Mouse (Mus musculus) gastrocnemius, postnatal 10 days (tissue): ENCODE data around the gene Dph1. TPM values are rescaled to one million over a fixed set of nuclear protein-coding genes. Genes with fewer than 3 reads are reported as not detected.

Experiments used
- DNase-seq: peaks from one replicate; pipeline ENCODE4 v3.0.0; 2021; ENCODE audit warnings: mixed read lengths
- microRNA-seq, 2 experiments: library from miRNA; unstranded; fragments of <30 nt; microRNA quantifications; one replicate each; pipeline ENCODE4 v1.2.0; 2021
- total RNA-seq, 2 experiments: library from RNA; stranded (reverse); gene quantifications; 2 replicates each; pipeline ENCODE4 v1.2.3; 2021

Dph1 gene
- total RNA-seq, 2 experiments from 2014 or later: 8.3 to 8.4 TPM

DNA sequence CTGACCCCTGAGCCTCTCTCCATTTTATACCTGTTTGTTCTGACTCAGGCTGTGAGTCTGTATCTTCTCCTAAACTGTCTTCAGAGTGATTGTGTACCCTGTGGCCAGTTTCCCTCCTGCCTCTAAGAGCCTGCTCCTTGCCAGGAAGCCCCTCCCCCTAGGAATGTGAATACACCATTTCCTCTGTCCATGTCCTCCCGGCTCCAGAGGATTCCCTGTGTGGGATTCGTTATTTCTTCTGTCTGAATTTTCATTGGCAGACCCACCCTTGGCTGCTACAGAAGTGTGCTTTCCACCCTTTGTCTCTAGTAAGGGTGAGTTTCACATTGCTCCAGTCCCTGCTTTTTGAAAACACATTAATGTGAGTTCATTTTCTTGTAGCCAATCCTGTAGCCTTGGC is 57.1 kb downstream of the Dph1 start:
- no peak for DNase-seq

DNA sequence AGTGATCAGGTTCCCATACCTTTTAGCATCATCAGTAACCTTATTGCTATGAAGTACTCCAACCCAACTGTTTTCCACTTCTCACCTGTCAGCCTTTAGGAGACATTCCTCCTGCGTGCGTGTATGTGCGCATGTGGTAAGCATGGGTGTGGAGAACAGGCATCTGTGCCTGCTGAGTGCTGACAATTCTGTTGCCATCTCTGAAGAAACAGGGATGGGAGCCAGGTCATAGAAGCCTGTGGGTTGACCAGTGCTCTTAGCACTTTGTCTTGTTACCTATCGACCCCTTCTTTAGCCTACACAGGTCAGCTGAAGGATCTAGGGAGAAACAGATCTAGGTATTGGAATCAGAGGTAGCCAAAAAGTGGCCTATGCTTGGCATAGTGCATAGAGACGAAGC is 57.6 kb downstream of the Dph1 start:
- no peak for DNase-seq

DNA sequence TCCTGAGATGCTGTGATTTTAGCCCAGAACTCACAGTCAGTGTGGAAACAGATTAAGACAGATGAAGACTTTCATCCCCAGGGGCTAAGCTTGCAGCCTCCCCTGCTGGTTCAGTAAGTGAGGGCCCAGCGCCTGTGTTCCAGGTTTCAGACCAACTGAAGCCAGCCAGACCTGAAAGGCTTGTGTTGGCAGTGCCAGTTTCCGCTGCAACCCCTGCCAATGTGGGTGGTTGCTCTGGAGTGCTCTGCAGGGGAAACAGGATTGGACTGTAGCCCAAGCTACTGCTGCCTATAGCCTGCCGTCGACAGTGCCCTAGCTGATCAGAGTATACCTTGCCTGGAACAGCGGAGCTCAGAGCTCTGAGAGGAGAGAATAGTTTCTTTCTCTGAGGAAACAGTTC is 58.8 kb downstream of the Dph1 start:
- DNase-seq: no peak

DNA sequence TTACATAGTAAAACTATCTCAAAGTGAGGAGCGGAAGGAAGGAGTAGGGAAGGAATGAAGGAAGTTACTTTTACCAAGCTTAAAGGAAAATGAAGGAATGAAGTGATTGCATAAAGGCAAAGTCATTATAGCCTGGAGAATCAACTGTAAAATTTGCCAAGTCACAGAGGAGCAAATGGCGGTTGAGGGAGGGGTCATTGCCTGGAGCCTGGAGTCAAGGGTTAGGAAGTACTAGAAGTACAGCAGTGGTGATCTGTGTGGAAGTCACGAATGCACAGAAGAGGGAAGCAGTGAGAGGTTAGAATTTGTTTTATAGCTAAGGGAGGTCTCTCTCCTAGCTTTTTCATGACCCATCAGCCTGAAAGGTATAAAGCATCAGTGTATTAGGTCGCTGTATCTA is 59.7 kb downstream of the Dph1 start:
- no peak for DNase-seq

DNA sequence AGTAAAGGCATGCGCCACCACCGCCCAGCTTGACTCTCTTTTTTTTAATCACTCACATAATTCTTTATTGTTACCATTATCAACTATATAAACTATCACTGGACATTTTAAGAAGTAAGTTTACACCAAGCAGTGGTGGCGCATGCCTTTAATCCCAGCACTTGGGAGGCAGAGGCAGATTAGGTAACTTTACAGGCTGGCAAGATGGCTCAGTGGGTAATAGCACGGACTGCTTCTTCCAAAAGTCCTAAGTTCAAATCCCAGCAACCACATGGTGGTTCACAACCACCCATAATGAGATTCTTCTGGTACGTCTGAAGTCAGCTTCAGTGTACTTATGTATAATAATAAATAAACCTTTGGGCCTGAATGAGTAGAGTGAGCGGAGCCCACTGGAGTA is 61.6 kb downstream of the Dph1 start:
- DNase-seq: no peak

Small RNAs within 50 kb of the gene (microRNA-seq; reads per million reads assigned to microRNA genes)
- gene Mir132: 141 to 150 reads per million in 2 experiments
- gene Mir212: 2.5 to 7.3 reads per million in 2 experiments

Other genes with a start within 250 kb of the Dph1 start
- gene Hic1, start 21.7 kb downstream of the Dph1 start, total RNA-seq: 10 to 100 TPM; 21.1 to 27.1 TPM
- gene Ovca2, start 12.4 kb downstream of the Dph1 start, total RNA-seq: 1 to 10 TPM; 4.7 to 5.1 TPM
- gene Rtn4rl1, start 2.5 kb upstream of the Dph1 start, total RNA-seq: 1 to 10 TPM; 3.2 to 3.8 TPM
- 10 to 100 TPM; 56.8 to 59.3 TPM for gene Rpa1, start 157.1 kb upstream of the Dph1 start, total RNA-seq
- 1 to 10 TPM; 6.1 to 6.6 TPM for gene Smyd4, start 157.2 kb upstream of the Dph1 start, total RNA-seq
- gene Serpinf1, start 231.5 kb upstream of the Dph1 start, total RNA-seq: 100 to 1,000 TPM; 134 to 239 TPM
- gene Serpinf2, start 248.3 kb upstream of the Dph1 start, total RNA-seq: under 1 TPM in 1 of 2 experiments, not detected in 1; 0.56 TPM